Mouse (Mus musculus): Measurements from ENCODE around the gene Ccl28.

Gene Ccl28

GRCm38 (mm10) chr13:119696496-119696895, 72.9 kb downstream of the Ccl28 start:
- POLR2A ChIA-PET = interaction anchor here in 2 of 4 experiments (1.1 to 1.8 kb wide), 7 partner anchors 12 to 95 kb away, joined by 3 to 6 read pairs (median 3); partner anchors contain the start of gene Zfp131 (in 1 of the 2)
- CTCF ChIA-PET = no interaction called here

DNA sequence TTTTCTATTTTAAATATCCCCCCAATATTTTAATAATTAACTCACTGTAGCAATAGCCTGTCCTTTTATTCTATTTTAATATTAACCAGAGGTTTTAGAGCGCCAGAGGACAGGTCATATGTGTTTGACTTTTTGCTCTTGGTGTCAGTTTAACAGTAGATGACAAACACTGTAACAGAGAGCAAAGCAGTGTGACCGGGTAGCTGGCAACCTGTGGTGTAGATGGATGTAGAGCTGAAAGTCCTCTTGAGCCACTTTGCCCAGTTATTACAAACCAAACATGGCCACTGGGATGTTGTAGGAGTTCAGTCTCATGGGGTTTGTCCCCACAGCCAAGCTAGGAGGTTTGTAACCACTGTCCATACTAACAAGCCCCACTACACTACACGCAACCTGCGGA, 74.8 kb downstream of the Ccl28 start:
- ChIA-PET CTCF (no interaction called here), POLR2A (interaction anchor here in 3 of 4 experiments (0.5 to 3.4 kb wide), 9 partner anchors 8 to 91 kb away, joined by 3 to 27 read pairs (median 4); partner anchors contain the start of gene Hmgcs1 (in 1 of the 3))

Measured in embryonic stem cell, embryonic (primary cell).